ENCODE assay signal across 19 mouse cellular contexts in the genomic region with DNA sequence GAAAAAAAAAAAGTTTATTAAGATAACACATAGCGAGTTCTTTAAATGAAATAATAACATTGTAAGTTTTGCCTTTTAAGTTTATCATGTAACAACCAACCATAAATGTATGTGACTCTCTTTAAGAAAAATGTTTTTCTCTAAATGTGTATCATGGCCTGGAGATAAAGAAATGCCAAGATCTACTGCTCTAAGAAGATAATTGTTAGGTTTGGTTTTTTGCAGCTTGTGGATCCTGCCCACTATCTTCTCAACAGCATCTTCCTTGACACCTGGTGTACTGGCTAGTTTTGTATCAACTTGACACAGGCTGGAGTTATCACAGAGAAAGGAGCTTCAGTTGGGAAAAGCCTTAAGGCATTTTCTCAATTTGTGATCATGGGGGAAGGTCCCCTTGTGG. TPM values are rescaled to one million over a fixed set of nuclear protein-coding genes. Genes with fewer than 3 reads are reported as not detected.
DNase-seq lines count a peak whose midpoint lies in the region; TF ChIP-seq lines count a peak whose summit lies in the region.
"Had no signal": no experiment of that assay in that cellular context is flagged by ENCODE, and none has a peak within 500 bp of the region (broad histone marks: within the 10 kb centered on the region; RNA-seq: fewer than 3 reads in every experiment).

No protein-coding gene starts in this region.

- DNase-seq in MEL (ENCODE audit: low read depth, low spot score) = no peak
- no peak for DNase-seq in thymus, postnatal 36 days
- DNase-seq: adrenal gland, adult 2 months; adrenal gland, adult 8-10 months; adrenal gland, postnatal 10 days; adrenal gland, postnatal 14 days; adrenal gland, postnatal 25 days; adrenal gland, postnatal 36 days; B cell, adult 2 months; cerebellum, adult 11 months; cerebellum, adult 11-12 months; cerebellum, adult 18-20 months; cerebellum, adult 2 months; cerebellum, adult 8-10 months had no signal

- no peaks in the 10 kb centered on the region for H3K9me3 ChIP-seq in MEL (replicated peaks; ENCODE audit: insufficient read depth, low read length)

- TF ChIP-seq RAD21 in MEL (IDR thresholded peaks at IDR 0.05; ENCODE audit: low read depth, low read length) = no peak

- H3K27me3 ChIP-seq in MEL (ENCODE audit: control insufficient read depth in 1 of 2, insufficient read depth in 2 of 2, low read length in 2 of 2) = no peaks in the 10 kb centered on the region
- H3K27me3 ChIP-seq: CH12.LX had no signal

- no peak for TF ChIP-seq POLR2A in MEL (IDR thresholded peaks at IDR 0.05; ENCODE audit: control insufficient read depth in 1 of 2, insufficient read depth in 1 of 2, low read depth in 1 of 2, low read length in 2 of 2, poor library complexity in 1 of 2)

- TF ChIP-seq EP300 in MEL (IDR thresholded peaks at IDR 0.05; ENCODE audit: low read depth in 1 of 2, low read length in 2 of 2) = peak in 1 of 2 experiments; percentile 70; a peak in 2 of 4 replicates

- H3K4me1 ChIP-seq in MEL (ENCODE audit: control insufficient read depth in 1 of 2, insufficient read depth in 2 of 2, low read length in 2 of 2) = peaks cover 0 to 2% of the 10 kb centered on the region in 2 experiments; a peak in 2 of 4 replicates

- H3K79me2 ChIP-seq in MEL (ENCODE audit: control insufficient read depth, insufficient read depth, low read length, poor library complexity) = no peaks in the 10 kb centered on the region

- H3K36me3 ChIP-seq in MEL (ENCODE audit: control insufficient read depth in 1 of 2, insufficient read depth in 2 of 2, low read length in 2 of 2) = no peaks in the 10 kb centered on the region
- H3K36me3 ChIP-seq: G1E had no signal

- H3K4me3 ChIP-seq in MEL (ENCODE audit: control insufficient read depth in 1 of 2, insufficient read depth in 1 of 2, low read depth in 2 of 2, low read length in 2 of 2) = no peak overlapping the region

- H3K9ac ChIP-seq in MEL (ENCODE audit: control insufficient read depth, low read depth, low read length, poor library complexity, severe bottlenecking) = no peak overlapping the region

- H3K27ac ChIP-seq in MEL (ENCODE audit: control insufficient read depth, low read depth, low read length) = no peak overlapping the region

- TF ChIP-seq CTCF in MEL (IDR thresholded peaks at IDR 0.05 in 2 of 3, conservative IDR thresholded peaks at IDR 0.05 in 1 of 3; ENCODE audit: control insufficient read depth in 1 of 3, insufficient read depth in 1 of 3, low read depth in 2 of 3, low read length in 3 of 3, poor library complexity in 1 of 3, severe bottlenecking in 1 of 3) = no peak

TF ChIP-seq in MEL, 35 proteins besides CTCF, POLR2A, EP300 and RAD21:
- no peak for TF ChIP-seq ZKSCAN1 (IDR thresholded peaks at IDR 0.05; ENCODE audit: low read depth, low read length)
- peak; percentile 26; the same call in 1 of the 2 replicates for TF ChIP-seq MEF2A (IDR thresholded peaks at IDR 0.05; ENCODE audit: extremely low read depth, insufficient replicate concordance, low read depth, low read length, poor library complexity, severe bottlenecking)
- TF ChIP-seq ELF1 (IDR thresholded peaks at IDR 0.05; ENCODE audit: low read depth, low read length) = no peak
- no peak for TF ChIP-seq SIN3A (IDR thresholded peaks at IDR 0.05; ENCODE audit: low read length)
- TF ChIP-seq TCF12 (IDR thresholded peaks at IDR 0.05; ENCODE audit: low read depth, low read length) = peak; percentile 91
- TF ChIP-seq CHD2 (IDR thresholded peaks at IDR 0.05; ENCODE audit: low read length) = no peak
- TF ChIP-seq POLR2AphosphoS5 (IDR thresholded peaks at IDR 0.05; ENCODE audit: borderline replicate concordance, low read depth, low read length) = no peak
- TF ChIP-seq MAFK (IDR thresholded peaks at IDR 0.05; ENCODE audit: borderline replicate concordance, low read depth, low read length) = no peak
- no peak for TF ChIP-seq E2F4 (IDR thresholded peaks at IDR 0.05; ENCODE audit: borderline replicate concordance, low read depth, low read length)
- no peak for TF ChIP-seq MXI1 (IDR thresholded peaks at IDR 0.05; ENCODE audit: low read depth, low read length)
- no peak for TF ChIP-seq USF1 (IDR thresholded peaks at IDR 0.05; ENCODE audit: low read depth, low read length)
- no peak for TF ChIP-seq JUND (IDR thresholded peaks at IDR 0.05; ENCODE audit: low read depth, low read length)
- TF ChIP-seq ETS1 (IDR thresholded peaks at IDR 0.05; ENCODE audit: low read depth, low read length) = peak; percentile 63
- TF ChIP-seq ZMIZ1 (IDR thresholded peaks at IDR 0.05; ENCODE audit: low read depth, low read length) = no peak
- TF ChIP-seq ZC3H11A (IDR thresholded peaks at IDR 0.05; ENCODE audit: low read depth, low read length) = no peak
- no peak for TF ChIP-seq NELFE (IDR thresholded peaks at IDR 0.05; ENCODE audit: low read depth, low read length)
- no peak for TF ChIP-seq KAT2A (conservative IDR thresholded peaks at IDR 0.05; ENCODE audit: low read depth, low read length)
- TF ChIP-seq NRF1 (IDR thresholded peaks at IDR 0.05; ENCODE audit: insufficient read depth, low read depth, low read length, poor library complexity, severe bottlenecking) = no peak
- peak; percentile 24; the same call in 1 of the 2 replicates for TF ChIP-seq ZNF384 (IDR thresholded peaks at IDR 0.05; ENCODE audit: low read depth, low read length)
- no peak for TF ChIP-seq UBTF (IDR thresholded peaks at IDR 0.05; ENCODE audit: borderline replicate concordance, insufficient read depth, low read depth, low read length)
- TF ChIP-seq USF2 (IDR thresholded peaks at IDR 0.05; ENCODE audit: borderline replicate concordance in 1 of 2, insufficient read depth in 1 of 2, low read depth in 1 of 2, low read length in 2 of 2) = no peak
- TF ChIP-seq MAX (IDR thresholded peaks at IDR 0.05; ENCODE audit: low read length) = no peak
- TF ChIP-seq MYC (IDR thresholded peaks at IDR 0.05; ENCODE audit: low read depth, low read length) = no peak
- TF ChIP-seq RCOR1 (IDR thresholded peaks at IDR 0.05; ENCODE audit: low read depth, low read length) = no peak
- TF ChIP-seq MAZ (IDR thresholded peaks at IDR 0.05; ENCODE audit: low read depth, low read length) = no peak
- TF ChIP-seq TBP (IDR thresholded peaks at IDR 0.05; ENCODE audit: low read depth, low read length) = no peak
- TF ChIP-seq HCFC1 (IDR thresholded peaks at IDR 0.05; ENCODE audit: low read depth, low read length) = no peak
- no peak for TF ChIP-seq GABPA (IDR thresholded peaks at IDR 0.05; ENCODE audit: low read depth, low read length)
- no peak for TF ChIP-seq SMC3 (IDR thresholded peaks at IDR 0.05; ENCODE audit: low read depth, low read length)
- no peak for TF ChIP-seq BHLHE40 (IDR thresholded peaks at IDR 0.05; ENCODE audit: borderline replicate concordance, low read depth, low read length)

RNA-seq across cellular contexts. Expression of a gene that starts 19.8 kb away (rescaled TPM):
- 0.31 TPM in 1 of 2 replicates, not detected in the other for total RNA-seq in MEL (2012; rRNA removed)
- polyA plus RNA-seq in MEL (2012; ENCODE audit: insufficient read depth in 1 of 2, insufficient read length in 2 of 2, low read depth in 1 of 2, low replicate concordance in 2 of 2, missing spikeins in 1 of 2) = under 1 TPM in 1 of 2 experiments, not detected in 1; 0.14 TPM
- total RNA-seq: CH12.LX had no signal
- polyA plus RNA-seq: activated CD4-positive, CD25-positive, alpha-beta regulatory T cell, adult 4 months; CD4-positive, CD25-positive, alpha-beta regulatory T cell, adult 4 months; G1E; Patski had no signal
